Mouse (Mus musculus): ENCODE results near the gene Spata31d1b.

GRCm38 (mm10) chr13:59685236-59685635 is 26.8 kb upstream of the Spata31d1b start:
- TF ChIP-seq CTCF (conservative IDR thresholded peaks at IDR 0.05; ENCODE audit: low read length) = no peak
- no peak for TF ChIP-seq POU5F1 (IDR thresholded peaks at IDR 0.05; ENCODE audit: borderline replicate concordance, low read length)
